Mouse (Mus musculus): Measurements from ENCODE around the gene Tbl2.

DNA sequence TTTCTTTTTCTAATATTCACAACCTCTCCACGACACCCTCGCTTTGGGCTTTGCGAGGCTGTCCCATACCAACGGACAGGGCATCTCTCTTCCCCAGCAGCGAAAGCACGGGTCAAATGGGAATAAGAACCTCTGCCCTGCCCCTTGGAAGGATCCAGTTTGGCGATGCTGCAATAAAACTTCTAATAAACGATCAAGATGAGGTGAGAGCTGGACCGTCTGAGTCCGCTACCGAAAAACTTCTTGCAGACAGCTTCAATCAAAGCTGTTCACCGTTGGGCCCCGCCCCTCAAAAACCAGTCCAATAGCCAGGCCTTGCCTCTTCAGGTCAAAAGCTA lies 773 bp upstream of the Tbl2 start:
- TF ChIP-seq HCFC1 (IDR thresholded peaks at IDR 0.05; ENCODE audit: borderline replicate concordance, insufficient read depth, low read length) (no peak), ZNF384 (IDR thresholded peaks at IDR 0.05; ENCODE audit: low read depth, low read length) (no peak), MAFK (IDR thresholded peaks at IDR 0.05; ENCODE audit: insufficient read depth, low read depth, low read length) (no peak), CHD2 (IDR thresholded peaks at IDR 0.05; ENCODE audit: low read depth, low read length) (no peak)

Measured in ES-E14 (cell line).